Mouse (Mus musculus): Measurements from ENCODE around the gene Gm10100.
"Not testable (repeated sequence)": the region's sequence is repeated elsewhere in the genome, so short reads cannot be mapped to it uniquely, and the experiment has no call there.

Gm10100 gene

DNA sequence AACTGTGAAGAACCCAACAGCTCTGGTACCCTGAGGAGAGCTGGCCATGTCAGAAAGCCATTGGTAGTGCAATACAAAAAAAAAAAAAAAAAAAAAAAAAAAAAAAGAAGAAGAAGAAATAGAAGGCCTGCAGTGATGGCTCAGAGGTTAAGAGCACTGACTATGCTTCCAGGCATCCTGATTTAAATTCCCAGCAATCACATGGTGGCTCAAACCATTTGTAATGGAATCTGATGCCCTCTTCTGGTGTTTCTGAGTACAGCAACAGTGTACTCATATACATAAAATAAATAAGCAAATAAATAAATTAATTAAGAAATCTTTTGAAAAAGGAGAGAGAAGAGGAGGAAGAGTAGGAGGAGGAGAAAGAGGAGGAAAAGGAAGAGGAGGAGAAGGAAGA lies 27.2 kb downstream of the Gm10100 start:
- no peak for DNase-seq

GRCm38 (mm10) chr10:77759582-77759981 lies 33.3 kb downstream of the Gm10100 start, which contains the start of gene Gm3233:
Gene Gm3233 (minus strand): TSS chr10:77759682.
- DNase-seq: not testable (repeated sequence)

GRCm38 (mm10) chr10:77769727-77770126 lies 43.4 kb downstream of the Gm10100 start:
- no peak for DNase-seq

DNA sequence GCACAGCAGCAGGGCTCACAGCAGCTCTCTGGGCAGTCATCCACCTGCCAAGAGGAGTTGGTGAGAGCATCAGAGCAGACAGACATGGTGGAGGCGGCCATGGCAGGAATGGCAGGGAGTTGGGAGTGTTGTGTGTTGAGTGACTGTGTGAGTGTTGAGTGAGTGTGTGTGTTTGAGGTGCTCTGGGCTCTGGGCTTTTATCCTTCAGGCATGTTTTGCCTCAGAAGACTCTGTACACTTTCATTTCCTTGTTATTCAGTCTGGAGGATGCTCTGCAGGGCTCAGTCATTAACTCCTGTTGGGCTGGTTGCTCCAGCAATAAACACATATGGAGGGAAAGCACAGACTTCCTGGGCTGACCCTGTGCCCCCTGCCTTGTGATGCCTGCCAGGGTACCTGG lies 44.9 kb downstream of the Gm10100 start, which contains the start of gene Gm3238:
Gm3238 (minus strand) TSS at position 101 of the 400 bp plus-strand sequence.
- not testable (repeated sequence) for DNase-seq

DNA sequence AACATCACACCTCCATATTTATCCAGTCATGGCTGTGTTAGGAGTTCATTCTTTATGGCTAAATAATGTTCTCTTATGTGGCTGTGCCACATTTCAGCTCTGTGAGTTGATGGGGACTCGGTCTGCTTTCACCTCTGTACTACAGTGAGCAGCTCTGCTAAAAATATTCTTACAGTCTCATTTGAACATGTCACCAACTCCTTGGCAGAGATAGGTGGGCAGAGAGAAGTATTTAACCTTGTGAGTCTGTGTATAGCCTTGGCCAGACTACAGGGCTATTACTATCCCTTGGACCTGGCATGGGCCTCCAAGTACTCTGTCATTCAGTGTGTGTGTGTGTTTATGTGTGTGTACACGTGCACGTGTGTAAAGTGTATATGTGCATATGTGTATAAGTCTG lies 45.9 kb downstream of the Gm10100 start:
- not testable (repeated sequence) for DNase-seq
